Mouse (Mus musculus) c-Kit-positive CD71-positive TER-119-negative erythroid progenitor cells, embryonic 14.5 days (primary cell): Measurements from ENCODE around the gene Nlrc4.
"Not testable (repeated sequence)": the region's sequence is repeated elsewhere in the genome, so short reads cannot be mapped to it uniquely, and the experiment has no call there.

Source experiments
- DNase-seq: peaks from one replicate; pipeline ENCODE4 v3.0.0-alpha.2; 2013; ENCODE audit warnings: low read depth

Nlrc4 gene

GRCm38 (mm10) chr17:74458711-74459408 is at the start of gene Nlrc4:
TSS of gene Nlrc4 (minus strand) at chr17:74459142.
- no peak for DNase-seq

GRCm38 (mm10) chr17:74508600-74508999 is 49.7 kb upstream of the Nlrc4 start:
- no peak for DNase-seq

- DNase-seq: no peak
Observed at GRCm38 (mm10) chr17:74507934-74508333, 49.0 kb upstream of the Nlrc4 start.

GRCm38 (mm10) chr17:74501085-74501484 is 42.1 kb upstream of the Nlrc4 start:
- no peak for DNase-seq

GRCm38 (mm10) chr17:74500204-74500603 is 41.3 kb upstream of the Nlrc4 start:
- DNase-seq: no peak

- DNase-seq: no peak
Observed at GRCm38 (mm10) chr17:74491565-74491964, 32.6 kb upstream of the Nlrc4 start.

GRCm38 (mm10) chr17:74489901-74490220 is 30.9 kb upstream of the Nlrc4 start:
- no peak for DNase-seq

- peak; percentile 95 for DNase-seq
Observed at GRCm38 (mm10) chr17:74489024-74489900, 30.3 kb upstream of the Nlrc4 start, which contains the start of gene Yipf4. TSS of gene Yipf4 (plus strand) at chr17:74489493.

- no peak for DNase-seq
Observed at GRCm38 (mm10) chr17:74480361-74481069, 21.6 kb upstream of the Nlrc4 start.

GRCm38 (mm10) chr17:74470133-74470532 is 11.2 kb upstream of the Nlrc4 start:
- not testable (repeated sequence) for DNase-seq

- DNase-seq: not testable (repeated sequence)
Observed at GRCm38 (mm10) chr17:74467981-74468380, 9.0 kb upstream of the Nlrc4 start.

GRCm38 (mm10) chr17:74463510-74463909 is 4.6 kb upstream of the Nlrc4 start:
- DNase-seq: no peak

- DNase-seq: no peak
Observed at GRCm38 (mm10) chr17:74457972-74458677, 817 bp downstream of the Nlrc4 start.

GRCm38 (mm10) chr17:74456825-74457224 is 2.1 kb downstream of the Nlrc4 start:
- DNase-seq: no peak

GRCm38 (mm10) chr17:74455426-74455825 is 3.5 kb downstream of the Nlrc4 start:
- no peak for DNase-seq

GRCm38 (mm10) chr17:74454660-74455059 is 4.3 kb downstream of the Nlrc4 start:
- DNase-seq: no peak

GRCm38 (mm10) chr17:74453928-74454327 is 5.0 kb downstream of the Nlrc4 start:
- no peak for DNase-seq

- no peak for DNase-seq
Observed at GRCm38 (mm10) chr17:74449776-74450175, 9.2 kb downstream of the Nlrc4 start.

GRCm38 (mm10) chr17:74440486-74440885 is 18.5 kb downstream of the Nlrc4 start:
- DNase-seq: no peak

- DNase-seq: no peak
Observed at GRCm38 (mm10) chr17:74437762-74438161, 21.2 kb downstream of the Nlrc4 start.

- DNase-seq: no peak
Observed at GRCm38 (mm10) chr17:74432631-74433030, 26.3 kb downstream of the Nlrc4 start.

GRCm38 (mm10) chr17:74431481-74431880 is 27.5 kb downstream of the Nlrc4 start:
- no peak for DNase-seq
